Comparison of ENCODE assay signal across 31 mouse cellular contexts in the genomic region with DNA sequence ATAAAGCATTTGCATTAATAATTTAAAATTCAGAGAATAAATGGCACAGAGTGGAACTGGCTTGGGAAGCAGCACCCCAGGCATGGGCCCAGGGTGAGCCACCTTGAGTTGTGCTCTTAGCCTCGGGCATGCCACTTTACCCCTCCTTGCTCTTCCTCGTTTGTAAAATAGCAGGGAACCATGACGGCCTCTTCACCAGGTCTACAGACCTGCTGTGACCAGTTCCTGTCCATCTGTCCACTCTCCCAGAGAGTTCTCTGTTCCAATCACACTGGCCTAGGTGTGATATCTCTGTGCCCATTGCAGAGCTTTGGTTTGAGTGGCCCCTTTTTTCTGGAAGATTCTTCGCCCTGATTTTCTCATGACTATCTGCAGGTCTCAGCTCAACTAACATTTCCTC.
A peak's percentile ranks its signal among the peaks of the same experiment; 100 is the strongest.
DNase-seq lines count a peak whose midpoint lies in the region; ATAC-seq and TF ChIP-seq lines count a peak whose summit lies in the region.
"Had no signal": no experiment of that assay in that cellular context is flagged by ENCODE, and none has a peak within 500 bp of the region (broad histone marks: within the 10 kb centered on the region; RNA-seq: fewer than 3 reads in every experiment).

No protein-coding gene starts in this region.

- H3K36me3 ChIP-seq in heart, adult 2 months (ENCODE audit: control insufficient read depth, insufficient read depth, low read length): peaks cover 7% of the 10 kb centered on the region
- no peaks in the 10 kb centered on the region for H3K36me3 ChIP-seq in forebrain, embryonic 15.5 days
- H3K36me3 ChIP-seq: forebrain, embryonic 12.5 days; hindbrain, embryonic 15.5 days; intestine, embryonic 15.5 days; liver, embryonic 13.5 days; midbrain, embryonic 12.5 days; neural tube, embryonic 12.5 days had no signal

- 72% methylated on average over 4 of the region's 4 CpGs for WGBS in heart, adult 2 months
- 80% methylated on average over 4 of the region's 4 CpGs for WGBS in forebrain, embryonic 15.5 days

- H3K27me3 ChIP-seq in heart, adult 2 months (ENCODE audit: control insufficient read depth, insufficient read depth, low read length): no peaks in the 10 kb centered on the region
- H3K27me3 ChIP-seq in forebrain, embryonic 15.5 days: no peaks in the 10 kb centered on the region
- H3K27me3 ChIP-seq: embryonic facial prominence, embryonic 15.5 days; forebrain, embryonic 12.5 days; hindbrain, embryonic 15.5 days; intestine, embryonic 15.5 days; liver, embryonic 13.5 days; megakaryocyte, embryonic 14.5 days; midbrain, embryonic 12.5 days; neural tube, embryonic 12.5 days had no signal

- peak overlapping the region; percentile 74 for H3K27ac ChIP-seq in heart, adult 2 months
- no peak overlapping the region for H3K27ac ChIP-seq in forebrain, embryonic 15.5 days (replicated peaks)
- H3K27ac ChIP-seq: embryonic facial prominence, embryonic 10.5 days; embryonic facial prominence, embryonic 15.5 days; forebrain, embryonic 12.5 days; hindbrain, embryonic 15.5 days; intestine, embryonic 15.5 days; kidney, postnatal 0 days; liver, embryonic 13.5 days; midbrain, embryonic 12.5 days; neural tube, embryonic 12.5 days had no signal

- intact Hi-C loops in heart, adult 2 months (cut with DNase I): no loop called here
- intact Hi-C loops in heart, postnatal 14 days (cut with DNase I): no loop called here

- no peak overlapping the region for H3K9ac ChIP-seq in heart, adult 2 months (ENCODE audit: low read depth, low read length)
- H3K9ac ChIP-seq in forebrain, embryonic 15.5 days (replicated peaks): no peak overlapping the region
- H3K9ac ChIP-seq: embryonic facial prominence, embryonic 15.5 days; forebrain, embryonic 12.5 days; hindbrain, embryonic 15.5 days; intestine, embryonic 15.5 days; liver, embryonic 13.5 days; midbrain, embryonic 12.5 days; neural tube, embryonic 12.5 days had no signal

- TF ChIP-seq EP300 in heart, adult 2 months (IDR thresholded peaks at IDR 0.05; ENCODE audit: insufficient read depth, low read depth, low read length): no peak

- TF ChIP-seq CTCF in heart, adult 2 months (IDR thresholded peaks at IDR 0.05): no peak

- H3K79me2 ChIP-seq in heart, adult 2 months (replicated peaks; ENCODE audit: control insufficient read depth, insufficient read depth, low read length): no peaks in the 10 kb centered on the region

- H3K9me3 ChIP-seq in forebrain, embryonic 15.5 days: no peaks in the 10 kb centered on the region
- H3K9me3 ChIP-seq: embryonic facial prominence, embryonic 10.5 days; embryonic facial prominence, embryonic 15.5 days; forebrain, embryonic 12.5 days; hindbrain, embryonic 15.5 days; intestine, embryonic 15.5 days; liver, embryonic 13.5 days; megakaryocyte, embryonic 14.5 days; midbrain, embryonic 12.5 days; neural tube, embryonic 12.5 days had no signal

- peaks cover 3% of the 10 kb centered on the region for H3K4me1 ChIP-seq in heart, adult 2 months (ENCODE audit: control insufficient read depth, insufficient read depth, low read length)
- H3K4me1 ChIP-seq in forebrain, embryonic 15.5 days: no peaks in the 10 kb centered on the region
- H3K4me1 ChIP-seq: liver, embryonic 13.5 days had no signal

- no peak for TF ChIP-seq POLR2A in heart, adult 2 months (IDR thresholded peaks at IDR 0.05; ENCODE audit: insufficient read depth, low read depth, low read length)

- no peak for DNase-seq in heart, adult 2 months
- no peak for DNase-seq in heart, postnatal 14 days
- DNase-seq in testis, postnatal 10 days (ENCODE audit: low spot score): peak; percentile 13
- DNase-seq in testis, postnatal 14 days (ENCODE audit: low spot score): no peak
- DNase-seq in cerebellum, adult 8-10 months: peak; percentile 46
- DNase-seq in kidney, adult 11 months: no peak
- DNase-seq: adrenal gland, postnatal 25 days; B cell, adult 2 months; gastrocnemius, postnatal 25 days; kidney, adult 8-10 months; kidney, postnatal 4 days; left cerebral cortex, postnatal 4 days; liver, embryonic 13.5 days; lung, adult 18-20 months; lung, postnatal 4 days; right cerebral cortex, adult 18-20 months; spleen, adult 18-20 months; thymus, adult 2 months; thymus, postnatal 36 days had no signal

- no peak overlapping the region for H3K4me3 ChIP-seq in heart, adult 2 months
- no peak overlapping the region for H3K4me3 ChIP-seq in forebrain, embryonic 15.5 days
- H3K4me3 ChIP-seq: embryonic facial prominence, embryonic 10.5 days; embryonic facial prominence, embryonic 15.5 days; forebrain, embryonic 12.5 days; hindbrain, embryonic 15.5 days; intestine, embryonic 15.5 days; liver, embryonic 13.5 days; megakaryocyte, embryonic 14.5 days; midbrain, embryonic 12.5 days; myocyte; neural tube, embryonic 12.5 days had no signal

- H3K4me2 ChIP-seq in forebrain, embryonic 15.5 days (replicated peaks): no peak overlapping the region
- H3K4me2 ChIP-seq: embryonic facial prominence, embryonic 15.5 days; forebrain, embryonic 12.5 days; hindbrain, embryonic 15.5 days; intestine, embryonic 15.5 days; liver, embryonic 13.5 days; midbrain, embryonic 12.5 days; neural tube, embryonic 12.5 days had no signal

- ATAC-seq in forebrain, embryonic 15.5 days (replicated peaks): no peak
- ATAC-seq: intestine, embryonic 15.5 days; lung, postnatal 0 days had no signal

Comparison
In these comparisons a context has a peak if more than half of its experiments do, and no peak if none do; other contexts are left out.
1. DNase-seq: peak in testis, postnatal 10 days (single experiment) and cerebellum, adult 8-10 months (single experiment); none in heart, adult 2 months (0 of 2), heart, postnatal 14 days (0 of 2), testis, postnatal 14 days (single experiment) and kidney, adult 11 months (single experiment).